Mouse (Mus musculus) liver, adult (tissue): Measurements from ENCODE around the gene Kansl1.

Experiments
- GATA4 ChIP-seq: IDR thresholded peaks from 2 replicates; pipeline ENCODE4 v1.6.1; 2014; ENCODE audit warnings: mild to moderate bottlenecking, low read length; ENCODE audit not compliant: insufficient replicate concordance

The Kansl1 gene

GRCm38 (mm10) chr11:104310226-104310887 lies 158.3 kb downstream of the Kansl1 start:
- no peak for TF ChIP-seq GATA4

- TF ChIP-seq GATA4 = no peak
Observed at GRCm38 (mm10) chr11:104309377-104310225, 159.1 kb downstream of the Kansl1 start.

DNA sequence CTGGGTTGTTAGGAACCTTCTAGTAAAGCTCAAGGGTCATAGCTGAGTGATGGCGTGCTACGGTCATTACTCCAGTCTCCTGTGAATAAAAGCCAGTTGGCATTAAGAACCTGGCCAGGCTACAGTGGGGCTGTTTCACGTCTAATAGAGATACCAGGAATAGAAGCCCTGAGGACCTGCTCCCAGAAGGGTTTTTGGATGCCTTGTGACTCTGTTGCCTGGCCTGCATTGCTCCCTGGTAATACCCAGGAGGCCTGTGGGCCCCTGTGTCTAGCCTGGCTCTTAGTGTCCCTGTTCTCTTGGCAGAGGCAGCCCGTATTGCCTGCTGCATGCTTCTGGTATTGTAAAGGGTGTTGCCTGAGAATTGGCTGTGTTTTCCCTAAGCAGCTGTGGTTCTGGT lies 161.5 kb downstream of the Kansl1 start:
- TF ChIP-seq GATA4 = no peak

DNA sequence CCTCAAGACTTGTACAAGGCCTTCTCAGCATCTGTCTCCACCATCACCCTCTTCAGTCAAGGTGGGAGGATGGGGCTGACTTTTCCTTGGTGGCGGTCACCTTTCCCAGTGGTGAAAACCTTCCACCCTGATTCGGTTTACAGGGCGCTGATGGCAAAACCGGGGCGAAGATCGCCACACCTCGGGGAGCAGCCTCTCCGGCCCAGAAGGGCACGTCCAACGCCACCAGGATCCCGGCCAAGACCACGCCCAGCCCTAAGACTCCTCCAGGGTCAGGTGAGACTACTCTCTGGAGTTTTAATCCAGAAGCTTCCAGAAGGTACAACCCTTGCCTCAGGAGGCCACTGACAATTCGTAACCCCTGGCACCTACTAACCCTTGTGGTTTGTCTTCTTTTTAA lies 162.2 kb downstream of the Kansl1 start:
- TF ChIP-seq GATA4 = no peak

DNA sequence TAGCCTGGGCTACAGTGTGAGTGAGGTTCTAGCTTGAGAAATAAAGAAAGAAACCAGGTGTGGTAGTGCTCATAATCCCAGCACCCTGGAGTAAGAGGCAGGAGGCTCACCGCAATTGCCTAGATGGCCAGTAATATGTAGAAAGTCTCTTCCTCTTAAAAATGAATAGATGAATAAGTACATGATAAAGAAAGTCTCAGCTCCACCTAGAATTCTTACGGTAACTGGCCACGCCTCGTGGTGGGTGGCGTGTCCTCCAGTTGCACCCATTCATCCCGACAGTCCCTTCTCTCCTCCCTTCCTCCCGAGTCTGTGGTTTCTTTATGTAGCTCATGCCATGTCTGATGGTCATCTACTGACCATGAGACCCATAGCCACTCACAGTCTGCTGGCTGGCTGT lies 162.9 kb downstream of the Kansl1 start:
- no peak for TF ChIP-seq GATA4

DNA sequence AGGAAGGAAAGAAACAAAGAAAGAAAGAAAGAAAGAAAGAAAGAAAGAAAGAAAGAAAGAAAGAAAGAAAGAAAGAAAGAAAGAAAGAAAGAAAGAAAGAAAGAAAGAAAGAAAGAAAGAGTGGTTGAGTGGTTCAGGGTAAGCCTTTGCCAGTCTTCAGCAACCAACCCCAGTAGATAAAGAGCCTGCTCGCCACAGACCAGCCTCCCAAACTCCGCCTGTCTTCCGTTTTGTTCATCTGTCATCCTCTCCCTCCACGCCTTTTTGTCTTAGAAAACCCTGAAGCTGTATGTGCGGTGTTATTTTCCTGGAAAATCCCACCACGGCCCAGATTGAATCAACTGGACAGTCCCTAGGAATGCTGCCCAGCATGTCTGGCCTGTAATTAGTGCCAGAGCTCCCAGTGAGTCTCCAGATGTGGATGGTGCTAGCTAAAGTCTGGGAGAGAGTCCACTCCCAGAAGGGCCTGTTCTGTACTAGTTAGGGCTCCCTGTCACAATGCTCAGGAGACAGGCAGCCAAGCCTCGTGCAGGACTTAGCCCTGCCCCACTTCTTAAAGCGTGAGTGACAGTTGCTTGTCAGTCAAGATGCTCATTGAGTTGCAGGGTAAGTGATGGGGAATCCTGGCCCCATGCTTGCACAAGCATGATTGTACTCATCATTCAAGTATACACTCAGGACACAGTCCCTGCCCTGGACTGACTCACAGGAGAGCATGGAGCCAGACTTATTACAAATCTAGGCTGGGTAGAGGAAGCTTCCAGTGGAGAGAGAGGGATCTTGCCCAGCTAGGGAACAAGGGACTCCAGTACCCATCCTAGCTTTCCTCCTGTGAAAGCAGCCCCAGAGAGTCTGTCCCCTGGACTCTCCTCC lies 165.3 kb downstream of the Kansl1 start:
- no peak for TF ChIP-seq GATA4

DNA sequence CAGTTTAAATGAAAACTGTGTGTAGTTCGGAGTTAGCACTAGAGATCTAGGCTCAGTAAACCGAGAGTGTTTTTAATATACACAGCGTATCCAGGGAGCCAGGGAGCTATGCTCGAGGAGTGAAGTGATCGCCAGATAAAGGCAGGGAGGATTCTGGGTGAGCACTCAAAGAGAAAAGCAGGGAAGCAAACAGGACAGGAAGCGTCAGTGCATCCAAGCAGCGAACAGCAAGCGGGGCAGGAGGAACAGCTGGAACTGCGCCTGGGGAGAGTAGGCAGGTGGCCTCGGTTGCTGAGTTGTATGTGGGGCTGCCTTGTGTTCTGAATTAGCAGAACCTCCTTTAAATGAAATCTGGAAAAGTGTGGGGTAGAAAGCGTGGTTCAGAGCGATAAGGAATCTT lies 166.0 kb downstream of the Kansl1 start:
- TF ChIP-seq GATA4 = no peak

- no peak for TF ChIP-seq GATA4
Observed at GRCm38 (mm10) chr11:104297671-104298070, 171.0 kb downstream of the Kansl1 start.

- no peak for TF ChIP-seq GATA4
Observed at GRCm38 (mm10) chr11:104295656-104296055, 173.0 kb downstream of the Kansl1 start.

GRCm38 (mm10) chr11:104295145-104295544 lies 173.5 kb downstream of the Kansl1 start:
- no peak for TF ChIP-seq GATA4

DNA sequence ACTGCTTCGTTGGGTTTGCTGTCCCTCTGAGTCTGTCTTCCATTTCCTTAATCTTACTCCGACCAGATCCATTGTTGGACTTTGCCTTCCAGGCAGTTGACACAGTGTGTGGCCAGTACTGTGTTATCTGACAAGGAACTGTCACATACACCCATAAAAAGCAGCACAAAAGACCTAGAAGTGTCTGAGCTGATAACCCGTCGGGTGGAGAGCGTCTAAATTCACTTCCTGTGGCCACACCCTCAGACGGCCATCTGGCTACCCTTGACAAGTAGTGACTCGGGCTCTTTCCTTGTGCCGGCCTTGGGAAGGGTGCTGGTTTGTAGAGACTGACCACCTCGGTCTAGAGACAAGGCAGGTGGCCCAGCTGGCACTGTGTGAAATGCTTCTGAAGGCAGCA lies 175.4 kb downstream of the Kansl1 start:
- TF ChIP-seq GATA4 = no peak

DNA sequence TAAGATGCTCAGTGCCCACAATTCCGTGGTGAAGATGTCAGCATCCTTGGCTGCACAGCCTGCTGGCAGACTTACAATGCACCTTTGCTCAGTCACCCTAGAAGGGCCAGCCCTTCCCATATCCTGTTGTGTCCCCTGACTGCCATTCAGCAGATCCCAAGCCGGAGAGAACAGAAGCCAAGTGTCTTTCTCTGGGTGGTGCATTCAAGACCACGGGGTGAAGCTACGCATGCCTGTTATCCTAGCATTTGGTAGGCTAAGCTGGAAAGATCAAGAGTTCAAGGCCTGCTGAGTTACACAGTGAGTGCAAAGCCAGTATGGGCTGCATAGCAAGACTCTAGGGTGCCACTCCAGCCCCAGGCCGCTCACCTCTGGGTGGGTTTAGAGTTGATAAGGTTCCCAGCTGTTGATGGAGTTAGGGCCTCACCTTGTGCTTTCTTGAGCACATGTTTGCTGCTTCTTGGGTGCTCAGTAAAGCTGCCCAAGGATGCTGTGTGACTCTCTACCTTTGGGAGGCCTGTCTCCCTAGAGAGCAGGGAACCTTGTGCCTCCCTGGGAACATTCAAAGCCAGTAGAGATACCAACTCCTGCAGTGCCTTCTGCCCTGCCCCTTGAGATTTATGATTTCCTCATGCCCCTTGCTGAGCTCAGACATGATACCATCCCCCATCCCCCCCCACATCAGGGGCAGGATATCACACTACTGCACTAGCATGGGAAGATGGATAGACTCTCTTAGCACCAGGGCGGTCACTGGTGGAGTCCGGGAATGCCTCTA lies 176.0 kb downstream of the Kansl1 start:
- no peak for TF ChIP-seq GATA4

DNA sequence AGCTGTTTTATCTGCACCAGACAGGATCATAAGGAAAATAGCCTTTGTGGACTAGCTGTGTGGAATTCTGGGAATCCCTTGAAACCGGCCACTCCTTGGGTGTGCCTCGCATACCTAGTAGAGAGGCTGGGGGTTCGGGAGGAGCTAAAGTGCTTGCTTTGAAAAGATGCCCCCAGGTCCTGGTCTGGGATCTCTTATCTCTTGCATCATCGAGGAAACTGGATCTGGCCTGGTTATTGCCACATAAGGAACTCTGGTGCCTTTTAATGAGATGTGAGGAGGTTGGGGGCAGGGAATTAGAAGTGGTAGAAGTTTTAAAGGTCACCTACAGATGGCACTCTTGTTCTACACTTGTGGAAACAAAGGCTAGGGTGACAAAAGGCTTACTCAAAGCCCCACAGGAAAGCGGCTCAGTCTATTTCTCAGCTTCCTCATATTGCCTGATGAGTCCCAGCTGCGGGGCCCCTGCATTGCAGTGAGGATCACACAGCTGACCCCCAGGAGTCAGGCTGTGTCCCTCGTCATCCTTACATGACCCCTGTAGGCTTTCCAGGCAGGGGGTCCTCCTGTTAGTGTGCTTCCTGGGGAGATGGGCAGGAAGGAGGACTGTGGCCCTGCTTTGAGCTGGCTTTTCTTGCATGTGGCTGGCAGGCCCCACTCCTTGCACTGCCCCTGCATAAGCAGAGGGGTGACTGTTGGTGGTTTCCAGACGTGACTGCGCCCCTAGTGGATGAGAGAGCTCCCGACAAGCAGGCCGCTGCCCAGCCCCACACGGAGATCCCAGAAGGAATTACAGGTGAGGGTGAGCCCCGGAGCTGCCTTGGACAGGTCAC lies 179.2 kb downstream of the Kansl1 start:
- no peak for TF ChIP-seq GATA4

- TF ChIP-seq GATA4 = no peak
Observed at GRCm38 (mm10) chr11:104288835-104289198, 179.8 kb downstream of the Kansl1 start.
